Mouse (Mus musculus): Measurements from ENCODE around the gene Isyna1. TPM values are rescaled to one million over a fixed set of nuclear protein-coding genes. Genes with fewer than 3 reads are reported as not detected.

Gene Isyna1
- polyA plus RNA-seq, 1 experiment from 2014 or later = 37.4 TPM

DNA sequence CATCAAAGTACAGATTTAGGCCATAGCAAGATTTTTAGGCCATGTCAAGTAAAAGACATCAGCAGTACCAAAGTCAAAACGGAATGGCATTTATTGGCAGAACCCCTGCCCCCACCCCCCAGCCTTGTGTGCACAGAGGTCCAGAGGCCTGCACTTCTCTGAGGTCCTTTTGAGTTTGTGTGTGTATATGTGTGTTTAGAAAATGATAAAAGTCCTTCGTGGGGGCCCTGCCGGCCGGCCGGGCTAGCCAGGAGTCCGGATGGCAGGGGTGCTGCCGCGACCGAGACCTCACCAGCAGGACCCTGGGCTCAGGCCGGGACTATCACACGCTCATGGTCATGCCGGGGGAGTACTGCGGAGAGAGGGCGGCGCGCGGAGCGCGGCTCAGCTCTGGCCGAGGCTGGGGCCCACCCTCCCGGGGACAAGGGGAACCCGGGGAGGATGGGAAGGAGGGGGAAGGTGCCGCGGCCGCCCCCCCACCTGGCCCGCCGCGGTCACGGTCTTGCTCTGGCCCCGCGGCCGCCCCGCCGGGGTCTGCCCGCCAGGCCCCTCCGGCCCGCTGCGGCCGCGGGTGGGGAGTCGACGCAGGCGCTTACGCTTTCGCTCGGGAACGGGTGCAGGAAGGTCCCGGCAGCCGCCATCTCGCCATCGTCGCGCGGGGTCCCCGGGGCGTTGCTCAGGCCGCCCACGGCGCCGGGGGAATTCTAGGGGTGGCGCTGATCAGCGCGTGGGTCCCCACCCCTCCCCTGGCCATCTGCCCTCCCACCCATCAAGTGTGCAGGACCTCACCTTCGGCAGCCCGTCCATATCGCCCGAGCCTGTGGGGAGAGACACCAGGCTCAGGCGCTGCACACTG, 3.5 kb downstream of the Isyna1 start:
- WGBS = 22% methylated on average over 54 of the region's 68 CpGs

DNA sequence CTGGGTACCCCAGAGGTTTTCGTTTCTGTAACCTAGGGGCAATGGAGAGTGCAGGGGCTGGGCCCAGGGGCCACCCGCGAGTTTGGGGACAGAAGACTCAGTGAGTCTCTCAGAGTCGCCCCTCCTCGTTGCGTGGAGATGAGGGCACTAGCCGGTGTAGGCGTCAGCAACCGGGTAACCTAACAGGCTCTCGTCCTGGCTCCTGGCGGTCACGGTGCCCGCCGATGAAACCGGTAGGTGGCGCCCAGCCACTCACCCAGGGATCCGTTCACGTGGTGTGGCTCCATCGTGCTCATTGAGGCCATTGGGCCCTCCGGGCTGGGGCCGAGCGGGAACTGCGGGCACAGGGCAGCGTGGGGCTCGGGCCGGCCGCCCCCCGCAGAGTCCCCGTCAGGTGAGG, 4.1 kb downstream of the Isyna1 start:
- Histone ChIP-seq H3K9me3 (ENCODE audit: control insufficient read depth, low read length) (no peaks in the 10 kb centered on the region), H3K9ac (ENCODE audit: low read length) (peak overlapping the region; percentile 56), H3K27me3 (ENCODE audit: control insufficient read depth, insufficient read depth, low read length) (no peaks in the 10 kb centered on the region), H3K4me3 (ENCODE audit: low read depth, low read length) (peak overlapping the region; percentile 44), H3K27ac (replicated peaks) (no peak overlapping the region), H3K4me1 (replicated peaks; ENCODE audit: control insufficient read depth, insufficient read depth) (peaks cover 8% of the 10 kb centered on the region), H3K36me3 (ENCODE audit: control insufficient read depth, insufficient read depth, low read length) (no peaks in the 10 kb centered on the region; the same call in 1 of the 2 replicates), H3K4me2 (replicated peaks; ENCODE audit: low read depth) (peak overlapping the region; percentile 72)
- TF ChIP-seq CTCF (IDR thresholded peaks at IDR 0.05; ENCODE audit: low read depth) (peak; percentile 87), EP300 (optimal IDR thresholded peaks at IDR 0.05) (no peak)
- DNase-seq (ENCODE audit: low spot score) = peak; percentile 91
- 14% methylated on average over 28 of the region's 29 CpGs for WGBS
- ATAC-seq (ENCODE audit: low FRiP score, low TSS enrichment) = peak; percentile 39

More for the DNA sequence above, 3.5 kb downstream of the Isyna1 start:
- DNase-seq (ENCODE audit: low spot score) = no peak
- Histone ChIP-seq H3K4me1 (replicated peaks; ENCODE audit: control insufficient read depth, insufficient read depth) (peaks cover 8% of the 10 kb centered on the region), H3K27ac (replicated peaks) (no peak overlapping the region), H3K4me2 (replicated peaks; ENCODE audit: low read depth) (peak overlapping the region; percentile 72), H3K9me3 (ENCODE audit: control insufficient read depth, low read length) (no peaks in the 10 kb centered on the region), H3K27me3 (ENCODE audit: control insufficient read depth, insufficient read depth, low read length) (no peaks in the 10 kb centered on the region), H3K36me3 (ENCODE audit: control insufficient read depth, insufficient read depth, low read length) (no peaks in the 10 kb centered on the region; the same call in 1 of the 2 replicates), H3K4me3 (ENCODE audit: low read depth, low read length) (peak overlapping the region; percentile 44), H3K9ac (ENCODE audit: low read length) (peak overlapping the region; percentile 56)
- TF ChIP-seq CTCF (IDR thresholded peaks at IDR 0.05; ENCODE audit: low read depth) (no peak), EP300 (optimal IDR thresholded peaks at IDR 0.05) (no peak)
- ATAC-seq (ENCODE audit: low FRiP score, low TSS enrichment) = no peak

DNA sequence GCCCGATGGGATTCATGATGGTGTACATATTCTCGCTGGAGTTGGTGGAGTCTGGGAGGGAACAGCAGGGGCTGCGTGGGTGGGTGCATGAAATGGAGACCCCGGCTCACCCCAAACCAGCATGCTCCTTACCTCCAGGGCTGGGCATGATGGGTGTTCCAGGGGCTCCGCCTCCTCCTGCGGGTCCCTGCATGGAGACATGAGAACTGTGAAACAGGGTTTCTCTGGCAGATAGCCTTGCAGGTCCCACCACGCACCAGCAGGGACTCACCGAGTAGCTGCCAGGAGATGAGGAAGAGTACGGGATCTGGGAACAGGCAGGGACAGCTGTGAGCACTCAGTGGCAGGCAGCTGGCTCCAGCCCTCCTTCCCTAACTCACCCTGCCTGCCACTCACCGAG, 4.5 kb downstream of the Isyna1 start:
- no peaks in the 10 kb centered on the region for H3K9me3 ChIP-seq (ENCODE audit: control insufficient read depth, low read length)
- TF ChIP-seq CTCF (IDR thresholded peaks at IDR 0.05; ENCODE audit: low read depth) (no peak), EP300 (optimal IDR thresholded peaks at IDR 0.05) (no peak)
- peaks cover 8% of the 10 kb centered on the region for H3K4me1 ChIP-seq (replicated peaks; ENCODE audit: control insufficient read depth, insufficient read depth)
- H3K36me3 ChIP-seq (ENCODE audit: control insufficient read depth, insufficient read depth, low read length) = no peaks in the 10 kb centered on the region; the same call in 1 of the 2 replicates
- H3K4me2 ChIP-seq (replicated peaks; ENCODE audit: low read depth) = peak overlapping the region; percentile 72
- 32% methylated on average over 10 of the region's 10 CpGs for WGBS
- no peak for DNase-seq (ENCODE audit: low spot score)
- H3K4me3 ChIP-seq (ENCODE audit: low read depth, low read length) = 0 out of 2 replicates have a peak overlapping the region, but pooled peaks have one; percentile 44
- no peak for ATAC-seq (ENCODE audit: low FRiP score, low TSS enrichment)
- 0 out of 2 replicates have a peak overlapping the region, but pooled peaks have one; percentile 18 for H3K9ac ChIP-seq (ENCODE audit: low read length)
- H3K27me3 ChIP-seq (ENCODE audit: control insufficient read depth, insufficient read depth, low read length) = no peaks in the 10 kb centered on the region
- H3K27ac ChIP-seq (replicated peaks) = no peak overlapping the region

DNA sequence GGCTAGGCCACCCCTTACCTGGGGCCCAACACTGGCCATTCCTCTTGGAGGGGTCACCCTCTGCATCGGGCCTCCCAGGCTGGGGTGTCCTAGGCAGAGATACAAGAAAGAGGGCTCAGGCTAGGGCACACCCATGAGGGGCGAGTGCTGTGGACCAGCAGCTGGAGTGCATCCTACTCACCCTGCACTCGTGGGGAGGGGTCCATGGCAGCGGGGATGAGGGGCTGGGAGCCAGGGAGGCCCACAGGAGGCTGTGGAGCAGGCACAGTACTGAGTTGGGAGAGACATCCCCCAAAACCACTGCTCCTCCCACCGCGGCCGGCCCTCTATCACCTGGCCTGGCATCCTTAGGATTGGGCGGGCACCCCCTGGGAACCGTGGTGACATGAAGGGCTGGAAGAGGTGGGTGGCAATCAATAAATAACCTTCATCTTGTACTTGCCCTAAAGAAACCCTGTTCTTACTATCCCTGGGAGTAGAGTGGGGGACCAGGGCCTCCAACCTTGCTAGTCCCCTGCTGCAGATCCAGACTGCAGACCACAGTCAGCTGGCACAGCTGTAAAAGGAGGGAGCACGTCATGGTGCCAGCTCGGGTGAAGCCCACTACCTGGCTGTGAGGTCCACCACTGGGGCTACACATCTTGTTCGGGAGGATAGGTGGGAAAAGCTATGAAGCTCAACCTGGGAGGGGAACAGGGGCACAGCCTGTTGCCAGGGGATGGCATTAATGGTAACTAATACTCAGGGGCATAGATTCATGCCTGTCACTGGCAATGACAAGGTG, 5.5 kb downstream of the Isyna1 start:
- ATAC-seq (ENCODE audit: low FRiP score, low TSS enrichment) (no peak), DNase-seq (ENCODE audit: low spot score) (peak; percentile 13)
- WGBS = 80% methylated on average over 12 of the region's 12 CpGs
- H3K27ac ChIP-seq (replicated peaks) = no peak overlapping the region
- no peak overlapping the region for H3K4me2 ChIP-seq (replicated peaks; ENCODE audit: low read depth)
- H3K27me3 ChIP-seq (ENCODE audit: control insufficient read depth, insufficient read depth, low read length) = no peaks in the 10 kb centered on the region
- no peak overlapping the region for H3K9ac ChIP-seq (ENCODE audit: low read length)
- TF ChIP-seq EP300 (optimal IDR thresholded peaks at IDR 0.05) (no peak), CTCF (IDR thresholded peaks at IDR 0.05; ENCODE audit: low read depth) (no peak)
- peaks cover 8% of the 10 kb centered on the region for H3K4me1 ChIP-seq (replicated peaks; ENCODE audit: control insufficient read depth, insufficient read depth)
- H3K36me3 ChIP-seq (ENCODE audit: control insufficient read depth, insufficient read depth, low read length) = no peaks in the 10 kb centered on the region; the same call in 1 of the 2 replicates
- no peak overlapping the region for H3K4me3 ChIP-seq (ENCODE audit: low read depth, low read length)
- H3K9me3 ChIP-seq (ENCODE audit: control insufficient read depth, low read length) = no peaks in the 10 kb centered on the region

DNA sequence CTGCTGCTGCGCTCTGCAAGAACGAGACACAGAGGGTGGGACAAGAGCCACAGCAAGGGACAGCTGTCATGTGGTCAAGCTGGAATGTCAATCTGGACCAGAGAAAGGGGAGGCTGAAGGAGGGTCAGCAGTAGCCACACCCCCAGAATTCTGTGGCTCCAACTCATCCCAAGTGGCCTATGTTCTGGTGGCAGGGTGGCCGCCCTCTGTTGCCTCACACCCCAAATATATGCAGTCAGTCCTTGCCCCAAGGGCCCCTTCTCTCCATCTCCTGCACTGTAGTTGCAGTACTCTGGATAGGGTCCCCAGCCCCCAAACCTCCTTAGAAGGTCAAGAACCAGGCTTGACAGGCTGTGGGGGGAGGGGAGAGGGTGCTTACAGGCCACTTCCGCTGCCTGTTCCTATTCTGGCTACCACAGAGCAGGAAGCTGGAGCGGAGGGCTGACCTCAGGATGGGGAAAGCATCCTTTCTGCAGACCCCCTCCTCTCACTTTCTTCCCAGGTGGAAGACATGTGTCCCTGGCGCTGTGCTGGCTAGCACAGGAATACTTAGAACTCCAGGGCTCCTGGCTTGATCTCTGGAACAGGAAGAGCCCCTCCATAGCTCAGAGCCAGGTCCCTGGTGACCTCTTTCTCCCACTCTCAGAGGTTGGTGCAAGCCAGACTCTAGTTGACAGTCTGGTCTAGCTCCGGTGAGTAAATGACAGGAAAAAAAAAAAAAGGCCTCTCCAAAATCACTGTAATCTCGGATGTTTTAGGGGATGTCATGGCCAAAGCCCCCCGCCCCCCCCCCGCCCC, 6.5 kb downstream of the Isyna1 start:
- Histone ChIP-seq H3K4me2 (replicated peaks; ENCODE audit: low read depth) (peak overlapping the region; percentile 44), H3K27me3 (ENCODE audit: control insufficient read depth, insufficient read depth, low read length) (no peaks in the 10 kb centered on the region), H3K9me3 (ENCODE audit: control insufficient read depth, low read length) (no peaks in the 10 kb centered on the region), H3K27ac (replicated peaks) (peak overlapping the region; percentile 63; the same call in 1 of the 2 replicates), H3K4me1 (replicated peaks; ENCODE audit: control insufficient read depth, insufficient read depth) (peaks cover 8% of the 10 kb centered on the region), H3K4me3 (ENCODE audit: low read depth, low read length) (no peak overlapping the region), H3K36me3 (ENCODE audit: control insufficient read depth, insufficient read depth, low read length) (no peaks in the 10 kb centered on the region; the same call in 1 of the 2 replicates), H3K9ac (ENCODE audit: low read length) (no peak overlapping the region)
- ATAC-seq (ENCODE audit: low FRiP score, low TSS enrichment) = no peak
- DNase-seq (ENCODE audit: low spot score) = peak; percentile 18
- no peak for TF ChIP-seq CTCF (IDR thresholded peaks at IDR 0.05; ENCODE audit: low read depth)
- no peak for TF ChIP-seq EP300 (optimal IDR thresholded peaks at IDR 0.05)
- 46% methylated on average over 9 of the region's 10 CpGs for WGBS
